ENCODE assay signal across 11 mouse cellular contexts in the genomic region with DNA sequence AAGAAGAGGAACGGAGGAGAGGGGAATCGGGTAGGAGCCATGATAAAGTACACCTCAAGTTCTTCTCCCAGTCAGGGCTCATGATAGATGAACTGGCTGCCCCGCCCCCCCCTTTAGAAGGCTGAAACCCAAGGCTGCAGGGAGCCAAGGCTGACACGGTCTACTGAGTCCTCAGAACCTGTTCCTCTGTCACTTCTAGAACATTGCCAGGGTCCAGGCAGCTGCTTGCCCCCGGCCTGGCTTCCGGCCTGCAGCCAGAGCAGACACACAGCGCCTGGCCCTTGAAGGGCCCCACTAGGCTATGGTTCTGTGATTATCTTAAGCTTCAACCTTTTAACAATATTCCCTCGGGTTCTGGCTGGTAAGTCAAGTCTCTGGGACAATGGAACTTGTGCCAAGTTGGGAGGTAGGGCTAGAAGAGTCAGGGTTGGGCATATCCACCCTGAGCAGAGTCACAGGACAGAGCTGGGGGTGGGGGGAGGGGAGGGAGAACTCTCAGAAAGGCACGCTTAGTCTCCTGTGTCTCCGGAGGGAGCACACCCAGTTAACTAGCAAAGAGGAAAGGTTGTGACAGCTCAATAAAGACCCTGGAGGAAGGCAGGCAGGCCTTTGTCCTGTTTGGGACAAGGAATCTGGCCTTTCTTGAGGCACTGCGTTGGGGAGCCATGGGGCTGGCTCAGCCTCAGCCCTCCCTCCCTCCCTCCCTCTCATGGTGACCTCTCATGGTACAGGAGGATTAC. TPM values are rescaled to one million over a fixed set of nuclear protein-coding genes. Genes with fewer than 3 reads are reported as not detected.
DNase-seq lines count a peak whose midpoint lies in the region; ATAC-seq lines count a peak whose summit lies in the region.
"Had no signal": no experiment of that assay in that cellular context is flagged by ENCODE, and none has a peak within 500 bp of the region (broad histone marks: within the 10 kb centered on the region; RNA-seq: fewer than 3 reads in every experiment).

No protein-coding gene starts in this region.

- no peaks in the 10 kb centered on the region for H3K36me3 ChIP-seq in midbrain, embryonic 11.5 days (ENCODE audit: control insufficient read depth, insufficient read depth, low read length)
- no peaks in the 10 kb centered on the region for H3K36me3 ChIP-seq in midbrain, embryonic 14.5 days (ENCODE audit: control insufficient read depth, insufficient read depth, low read length)
- no peaks in the 10 kb centered on the region for H3K36me3 ChIP-seq in kidney, embryonic 14.5 days (ENCODE audit: control insufficient read depth, insufficient read depth, low read length)
- no peaks in the 10 kb centered on the region for H3K36me3 ChIP-seq in stomach, embryonic 15.5 days

- H3K27me3 ChIP-seq in midbrain, embryonic 11.5 days (ENCODE audit: control insufficient read depth, insufficient read depth, low read length): no peaks in the 10 kb centered on the region
- no peaks in the 10 kb centered on the region for H3K27me3 ChIP-seq in midbrain, embryonic 14.5 days (ENCODE audit: control insufficient read depth, insufficient read depth, low read length)
- no peaks in the 10 kb centered on the region for H3K27me3 ChIP-seq in kidney, embryonic 14.5 days (ENCODE audit: control insufficient read depth, insufficient read depth, low read length)
- no peaks in the 10 kb centered on the region for H3K27me3 ChIP-seq in stomach, embryonic 15.5 days (replicated peaks)

- peak; percentile 40 to 78 for DNase-seq in adrenal gland, adult (ENCODE audit: inconsistent age in 2 of 2, low spot score in 1 of 2)
- DNase-seq in adrenal gland, adult 8-10 months: no peak
- peak; percentile 89 for DNase-seq in midbrain, embryonic 11.5 days (ENCODE audit: low spot score, missing footprints)
- DNase-seq in midbrain, embryonic 14.5 days: no peak
- no peak for DNase-seq in frontal cortex, postnatal 36 days (ENCODE audit: low spot score in 2 of 2)
- no peak for DNase-seq in frontal cortex, adult 2 months (ENCODE audit: extremely low spot score in 1 of 2, low spot score in 1 of 2)
- DNase-seq: lung, adult 2 months had no signal

- H3K9ac ChIP-seq in midbrain, embryonic 11.5 days (ENCODE audit: low read length): no peak overlapping the region
- H3K9ac ChIP-seq in midbrain, embryonic 14.5 days (replicated peaks; ENCODE audit: low read length): no peak overlapping the region
- no peak overlapping the region for H3K9ac ChIP-seq in kidney, embryonic 14.5 days (ENCODE audit: low read depth, low read length)
- no peak overlapping the region for H3K9ac ChIP-seq in stomach, embryonic 15.5 days

- 0 out of 2 replicates have a peak overlapping the region, but pooled peaks have one; percentile 3 for H3K27ac ChIP-seq in midbrain, embryonic 11.5 days (ENCODE audit: low read depth, low read length)
- no peak overlapping the region for H3K27ac ChIP-seq in midbrain, embryonic 14.5 days (replicated peaks; ENCODE audit: low read depth, low read length)
- peak overlapping the region; percentile 56; the same call in 1 of the 2 replicates for H3K27ac ChIP-seq in kidney, embryonic 14.5 days (ENCODE audit: low read depth, low read length)
- H3K27ac ChIP-seq in stomach, embryonic 15.5 days: peak overlapping the region; percentile 32; the same call in 1 of the 2 replicates

- H3K4me1 ChIP-seq in midbrain, embryonic 11.5 days (ENCODE audit: control insufficient read depth, insufficient read depth, low read length): peaks cover 9% of the 10 kb centered on the region
- H3K4me1 ChIP-seq in midbrain, embryonic 14.5 days (ENCODE audit: control insufficient read depth, insufficient read depth, low read length): peaks cover 5% of the 10 kb centered on the region; the same call in 1 of the 2 replicates
- peaks cover 34% of the 10 kb centered on the region for H3K4me1 ChIP-seq in kidney, embryonic 14.5 days (ENCODE audit: control insufficient read depth, insufficient read depth, low read length)
- peaks cover 31% of the 10 kb centered on the region for H3K4me1 ChIP-seq in stomach, embryonic 15.5 days

- WGBS in midbrain, embryonic 11.5 days: 33% methylated on average over 11 of the region's 11 CpGs
- WGBS in midbrain, embryonic 14.5 days: 19% methylated on average over 11 of the region's 11 CpGs
- 24% methylated on average over 11 of the region's 11 CpGs for WGBS in kidney, embryonic 14.5 days
- 37% methylated on average over 11 of the region's 11 CpGs for WGBS in stomach, embryonic 15.5 days

- ATAC-seq in midbrain, embryonic 11.5 days (ENCODE audit: low FRiP score): peak; percentile 76
- ATAC-seq in midbrain, embryonic 14.5 days (ENCODE audit: low FRiP score, low TSS enrichment): no peak
- ATAC-seq in kidney, embryonic 14.5 days (ENCODE audit: low FRiP score, low TSS enrichment): peak; percentile 65
- ATAC-seq in stomach, embryonic 15.5 days (ENCODE audit: insufficient read depth, low FRiP score, low read depth): no peak

- no peak overlapping the region for H3K4me2 ChIP-seq in midbrain, embryonic 11.5 days
- H3K4me2 ChIP-seq in midbrain, embryonic 14.5 days (ENCODE audit: low read length): no peak overlapping the region
- H3K4me2 ChIP-seq in kidney, embryonic 14.5 days (replicated peaks; ENCODE audit: low read depth, low read length): no peak overlapping the region
- H3K4me2 ChIP-seq in stomach, embryonic 15.5 days: no peak overlapping the region

- H3K4me3 ChIP-seq in midbrain, embryonic 11.5 days (ENCODE audit: low read depth, low read length): no peak overlapping the region
- no peak overlapping the region for H3K4me3 ChIP-seq in midbrain, embryonic 14.5 days (replicated peaks; ENCODE audit: low read depth, low read length)
- H3K4me3 ChIP-seq in kidney, embryonic 14.5 days (ENCODE audit: low read length): no peak overlapping the region
- no peak overlapping the region for H3K4me3 ChIP-seq in stomach, embryonic 15.5 days (replicated peaks)

- no peaks in the 10 kb centered on the region for H3K9me3 ChIP-seq in midbrain, embryonic 11.5 days (ENCODE audit: control insufficient read depth, low read length)
- H3K9me3 ChIP-seq in midbrain, embryonic 14.5 days (ENCODE audit: control insufficient read depth, low read length): no peaks in the 10 kb centered on the region
- no peaks in the 10 kb centered on the region for H3K9me3 ChIP-seq in kidney, embryonic 14.5 days (ENCODE audit: control insufficient read depth, low read length)
- no peaks in the 10 kb centered on the region for H3K9me3 ChIP-seq in stomach, embryonic 15.5 days

RNA-seq across cellular contexts. Expression of a gene that starts 57.6 kb away (rescaled TPM):
- 1 to 10 TPM in 3 of 4 experiments, under 1 TPM in 1; 0.70 to 1.4 (median 1.2) TPM for total RNA-seq in adrenal gland, adult 8-10 months (2022)
- polyA plus RNA-seq in midbrain, embryonic 11.5 days (2014; fragmentation: Nextera tagmentation; extraction: Ambion mirVana): 4.4 and 4.7 TPM in 2 replicates
- 28.0 and 29.3 TPM in 2 replicates for polyA plus RNA-seq in midbrain, embryonic 14.5 days (2014; fragmentation: Nextera tagmentation; extraction: Ambion mirVana)
- polyA plus RNA-seq in kidney, embryonic 14.5 days (2014; fragmentation: Nextera tagmentation; extraction: Ambion mirVana): not detected in 2 replicates
- polyA plus RNA-seq in stomach, embryonic 15.5 days (2015; fragmentation: Nextera tagmentation; extraction: Ambion mirVana): 0.85 and 1.0 TPM in 2 replicates
- 32.3 and 34.6 TPM in 2 replicates for polyA plus RNA-seq in frontal cortex, adult 2 months (2012; rRNA removed)
- total RNA-seq: gastrocnemius, postnatal 4 days had no signal
- polyA plus RNA-seq: lung, adult 2 months; spleen, adult 2 months had no signal

Comparison
In these comparisons a context has a peak if more than half of its experiments do, and no peak if none do; other contexts are left out.
1. DNase-seq: peak in adrenal gland, adult (2 of 2) and midbrain, embryonic 11.5 days (single experiment); none in adrenal gland, adult 8-10 months (single experiment), midbrain, embryonic 14.5 days (single experiment), frontal cortex, postnatal 36 days (0 of 2) and frontal cortex, adult 2 months (0 of 2).
2. ATAC-seq: peak in midbrain, embryonic 11.5 days (single experiment) and kidney, embryonic 14.5 days (single experiment); none in midbrain, embryonic 14.5 days (single experiment) and stomach, embryonic 15.5 days (single experiment).